Mouse (Mus musculus): ENCODE results near the gene Cdc40.

GRCm38 (mm10) chr10:40816471-40816870 is 66.6 kb downstream of the Cdc40 start:
- TF ChIP-seq POLR2A (IDR thresholded peaks at IDR 0.05; ENCODE audit: low read depth, low read length) (no peak), CTCF (IDR thresholded peaks at IDR 0.05; ENCODE audit: borderline replicate concordance, insufficient read depth, low read length) (no peak)

Measured in embryonic fibroblast, embryonic 13.5 days (primary cell).